Mouse (Mus musculus) heart, postnatal 10 days (tissue): ENCODE data around the gene Gm11444. TPM values are rescaled to one million over a fixed set of nuclear protein-coding genes. Genes with fewer than 3 reads are reported as not detected.

ENCODE experiments used
- DNase-seq, 2 experiments: peaks; one replicate each; pipeline ENCODE4 v3.0.0; 2021
- intact Hi-C: fragments of 180-260 bp; cut with DNase I; formaldehyde crosslinking; loops from one replicate; pipeline ENCODE4 v1.15.1; 2025
- total RNA-seq, 2 experiments: library from RNA; stranded (reverse); gene quantifications; 2 replicates each; pipeline ENCODE4 v1.2.3; 2021

Gene Gm11444
- not detected for total RNA-seq

DNA sequence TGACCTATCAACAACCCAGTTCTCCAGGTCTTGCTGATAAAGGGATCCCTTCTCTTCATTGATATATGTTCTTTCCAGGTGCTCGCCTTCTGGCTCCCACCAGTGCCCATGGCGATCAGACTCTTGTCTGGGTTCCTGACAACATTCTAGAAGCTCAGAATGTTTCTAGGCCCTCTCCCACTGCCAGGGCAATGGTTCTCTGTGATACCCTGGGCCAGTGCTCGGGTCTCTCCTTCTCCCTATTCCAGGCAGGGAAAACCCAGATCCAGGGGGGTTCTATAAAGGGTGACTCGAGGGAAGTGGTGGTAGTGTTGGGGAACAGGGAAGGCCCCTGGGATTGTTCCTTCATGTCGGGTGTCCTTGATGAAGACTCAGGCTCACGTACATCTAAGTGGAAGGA is at the start of gene Gm11444:
TSS of gene Gm11444 (minus strand) at position 101 of the 400 bp plus-strand sequence.
- DNase-seq = no peak
- intact Hi-C loops = no loop called here

DNA sequence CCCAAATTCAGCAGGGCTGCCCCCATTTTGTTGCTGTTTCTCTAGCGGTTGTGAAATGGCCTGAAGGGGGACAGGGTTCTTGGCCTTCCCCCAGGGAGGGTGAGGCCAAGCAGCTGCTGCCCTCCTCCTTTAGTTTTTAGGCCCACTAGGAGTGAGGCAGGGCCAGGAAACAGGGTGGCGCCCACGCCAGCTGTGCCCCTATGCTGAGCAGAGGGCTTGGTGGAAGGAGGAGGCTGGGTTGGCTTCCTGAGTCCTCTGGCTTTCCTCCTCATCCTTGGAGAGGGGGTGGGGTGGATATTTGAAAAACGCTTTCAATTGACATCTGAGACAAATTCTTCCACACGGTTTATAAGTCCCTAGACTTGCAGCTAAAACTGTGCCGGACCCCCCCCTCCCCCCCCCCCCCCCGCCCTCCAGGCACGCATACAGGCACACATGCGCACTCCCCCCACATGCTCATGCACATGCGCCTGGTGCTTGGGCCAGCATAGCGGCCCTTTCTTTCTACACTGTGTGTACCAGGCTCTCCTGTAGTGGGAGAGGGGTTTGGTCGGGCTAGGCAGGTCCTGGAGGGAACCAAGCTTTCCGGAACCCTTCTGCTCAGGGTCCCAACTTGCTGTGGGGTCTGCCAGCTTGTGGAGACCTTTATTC is 46.3 kb upstream of the Gm11444 start:
- intact Hi-C loops = no loop called here
- DNase-seq = no peak

DNA sequence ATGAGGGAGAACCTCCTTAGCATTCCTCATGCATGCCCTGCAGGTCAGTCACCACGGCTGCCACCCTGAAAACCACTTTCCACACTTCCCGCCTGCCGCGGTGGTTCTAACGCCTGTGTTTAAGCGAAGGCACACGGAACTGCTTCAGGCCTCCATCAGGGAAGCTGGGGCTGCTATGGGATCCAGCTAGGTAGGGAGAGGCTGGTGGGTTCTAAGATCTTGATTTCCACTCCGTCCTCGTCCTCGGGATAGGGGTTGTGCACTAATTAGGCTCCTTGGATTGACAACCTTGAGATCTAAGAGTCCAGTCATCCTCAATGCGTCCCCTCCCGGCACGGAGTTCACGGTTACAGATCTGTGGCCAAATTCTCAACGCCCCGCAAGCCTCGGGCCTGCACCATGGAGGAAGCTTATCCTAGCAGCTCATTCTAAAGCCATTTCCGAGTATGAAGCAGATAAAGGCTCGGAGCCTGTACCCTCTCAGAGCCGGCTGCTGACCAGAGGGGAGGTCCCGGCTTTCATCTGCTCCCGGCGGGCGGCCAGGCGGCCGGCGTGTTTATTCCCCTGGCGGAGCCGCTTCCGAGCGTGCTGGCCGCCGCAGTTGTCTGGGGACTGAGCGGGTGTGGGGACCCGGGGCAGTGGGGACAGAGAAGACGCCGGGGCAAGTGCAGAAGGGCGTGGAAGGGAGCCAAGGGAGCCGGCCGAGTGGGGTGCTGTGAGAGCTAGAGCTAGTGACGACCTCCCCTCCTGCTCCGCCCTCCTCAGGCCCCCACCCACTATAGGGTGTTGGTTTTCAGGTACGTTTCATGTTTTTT is 44.8 kb upstream of the Gm11444 start:
- DNase-seq = peak; percentile 25 to 32

DNA sequence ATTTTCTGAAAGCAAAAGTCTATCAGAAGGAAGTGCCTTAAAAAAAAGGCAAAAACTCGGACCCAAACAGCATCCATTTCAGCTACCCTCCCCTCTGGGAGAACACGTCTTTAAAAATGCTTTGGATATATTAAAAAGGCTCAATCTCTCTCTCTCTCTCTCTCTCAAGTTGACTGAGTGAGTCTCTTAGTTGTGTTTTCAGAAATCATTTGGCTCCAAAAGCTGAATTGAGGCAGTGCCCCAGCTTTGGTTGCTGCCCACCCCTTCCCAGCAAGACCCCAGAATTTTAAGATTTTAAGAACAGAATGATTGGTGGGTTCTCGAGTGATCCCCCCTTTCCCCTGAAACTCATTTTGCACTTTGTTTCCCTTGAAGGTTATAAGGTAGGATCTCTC is 44.0 kb upstream of the Gm11444 start:
- intact Hi-C loops = no loop called here
- DNase-seq = no peak

More for the DNA sequence above, 44.8 kb upstream of the Gm11444 start:
- intact Hi-C loops = no loop called here

DNA sequence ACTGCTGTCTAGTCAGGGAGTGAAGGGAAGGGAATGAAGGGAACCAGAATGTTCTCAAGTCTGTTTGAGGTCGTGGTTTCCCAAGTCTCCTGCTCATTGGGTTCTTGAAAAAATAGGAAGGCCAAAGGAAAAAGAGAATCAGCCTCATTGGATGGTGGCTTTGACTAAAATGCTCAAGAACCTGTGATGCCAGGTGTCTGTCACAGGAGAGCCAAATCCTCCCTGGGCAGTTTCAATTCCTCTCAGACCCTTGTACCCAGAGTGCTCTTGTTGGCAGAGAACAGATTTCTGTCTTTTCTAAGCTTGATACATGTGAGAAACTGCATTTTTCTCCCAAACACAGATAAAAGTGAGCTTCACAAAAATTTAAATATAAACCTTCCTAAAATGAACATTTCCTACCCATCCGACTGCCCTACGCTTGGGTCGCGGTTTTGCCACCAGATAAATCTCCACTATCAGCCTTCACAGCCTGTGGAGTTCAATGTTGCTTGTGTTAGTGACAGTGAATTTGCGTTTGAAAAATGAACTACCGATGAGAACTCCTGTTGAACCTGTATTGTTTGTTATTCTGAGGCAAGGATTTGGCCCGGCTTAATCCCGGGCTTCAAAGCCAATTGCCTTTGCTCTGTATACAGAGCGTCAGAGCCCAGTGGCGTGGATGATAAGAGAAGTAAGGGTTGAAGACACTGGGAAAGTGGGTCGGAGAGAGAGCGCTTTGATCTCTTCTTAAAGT is 43.4 kb upstream of the Gm11444 start:
- intact Hi-C loops = no loop called here
- DNase-seq = no peak

DNA sequence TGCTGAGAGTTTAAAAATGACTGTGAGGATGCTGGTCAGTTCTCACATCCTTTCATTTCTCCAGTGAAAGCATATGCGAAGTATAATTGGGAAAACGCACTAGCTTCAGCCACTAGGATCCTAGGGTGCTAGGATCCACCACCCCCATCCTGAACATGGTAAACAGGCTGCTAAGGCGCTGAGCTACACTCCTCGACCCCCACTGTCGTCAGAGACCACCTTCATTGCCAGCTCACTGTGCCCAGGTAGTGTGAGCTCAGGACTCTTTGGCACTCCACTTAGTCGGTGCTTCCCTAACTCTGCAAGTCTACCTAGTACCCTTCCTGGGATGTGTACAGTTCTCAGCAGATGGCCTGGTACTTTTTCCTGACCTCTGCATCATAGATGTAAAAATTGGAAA is 42.6 kb upstream of the Gm11444 start:
- intact Hi-C loops = no loop called here

DNA sequence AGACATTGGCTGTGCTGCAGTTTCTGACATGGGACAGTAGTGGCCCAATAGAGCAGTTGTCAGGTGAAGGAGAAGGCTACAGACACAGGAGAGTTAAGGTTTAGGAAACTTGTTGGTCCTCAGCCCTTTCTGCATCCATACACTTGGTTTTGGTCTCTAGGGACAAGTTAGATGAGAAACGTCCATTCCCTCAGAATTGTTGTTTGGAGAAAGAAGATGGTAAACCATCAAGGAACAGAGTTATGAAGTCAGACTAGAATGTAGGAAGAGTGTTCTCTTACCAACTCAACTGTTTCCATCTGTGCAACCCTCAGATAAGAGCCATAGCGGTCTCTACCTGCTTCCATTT is 41.5 kb upstream of the Gm11444 start:
- no peak for DNase-seq
- intact Hi-C loops = no loop called here

More for the DNA sequence above, 42.6 kb upstream of the Gm11444 start:
- no peak for DNase-seq

DNA sequence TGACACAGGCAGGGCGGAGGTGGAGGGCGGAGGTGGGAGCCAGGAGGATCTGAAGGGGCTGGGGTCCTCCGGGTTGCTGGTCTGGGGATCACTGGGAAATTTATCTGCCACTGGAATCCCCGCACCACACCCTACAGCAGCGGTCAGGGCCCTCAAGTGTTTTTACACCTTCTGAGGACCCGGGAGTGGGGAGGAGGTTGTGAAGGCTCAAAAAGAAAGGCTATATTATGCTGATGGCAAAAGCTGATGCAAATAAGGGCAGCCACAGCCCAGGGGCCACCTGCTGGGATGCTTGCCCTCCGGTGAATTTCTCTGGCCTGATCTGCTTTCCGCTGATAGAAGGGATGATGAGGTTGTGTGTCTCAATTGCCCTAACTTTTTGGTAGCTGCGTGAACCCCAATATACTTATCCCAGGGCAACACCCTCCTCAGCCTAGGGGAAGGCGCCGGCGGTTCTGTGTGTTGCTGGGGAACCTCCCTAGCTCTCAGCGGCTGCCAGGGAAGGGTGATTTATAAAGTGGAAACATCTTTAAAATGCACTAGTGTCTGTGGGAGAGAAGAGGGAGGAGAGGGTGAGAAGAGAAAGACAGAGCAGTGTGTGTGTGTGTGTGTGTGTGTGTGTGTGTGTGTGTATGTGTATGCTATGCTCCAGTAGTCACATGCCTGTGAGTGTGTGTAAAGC is 41.0 kb upstream of the Gm11444 start:
- DNase-seq = no peak
- intact Hi-C loops = no loop called here

DNA sequence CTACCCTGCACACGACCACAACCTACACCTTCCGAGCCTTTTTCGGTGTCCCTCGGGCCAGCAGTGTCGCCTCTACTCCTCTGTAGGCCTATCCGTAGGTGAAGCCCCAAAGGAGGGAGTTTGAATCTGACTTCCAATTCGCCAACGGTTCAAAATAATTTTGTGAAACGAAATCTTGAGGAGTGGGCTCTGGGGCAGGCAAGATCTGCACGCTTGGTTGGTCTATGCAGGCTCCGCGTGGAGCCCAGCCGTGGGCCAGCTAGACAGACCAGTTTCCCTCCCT is 40.4 kb upstream of the Gm11444 start:
- intact Hi-C loops = no loop called here
- DNase-seq = no peak

DNA sequence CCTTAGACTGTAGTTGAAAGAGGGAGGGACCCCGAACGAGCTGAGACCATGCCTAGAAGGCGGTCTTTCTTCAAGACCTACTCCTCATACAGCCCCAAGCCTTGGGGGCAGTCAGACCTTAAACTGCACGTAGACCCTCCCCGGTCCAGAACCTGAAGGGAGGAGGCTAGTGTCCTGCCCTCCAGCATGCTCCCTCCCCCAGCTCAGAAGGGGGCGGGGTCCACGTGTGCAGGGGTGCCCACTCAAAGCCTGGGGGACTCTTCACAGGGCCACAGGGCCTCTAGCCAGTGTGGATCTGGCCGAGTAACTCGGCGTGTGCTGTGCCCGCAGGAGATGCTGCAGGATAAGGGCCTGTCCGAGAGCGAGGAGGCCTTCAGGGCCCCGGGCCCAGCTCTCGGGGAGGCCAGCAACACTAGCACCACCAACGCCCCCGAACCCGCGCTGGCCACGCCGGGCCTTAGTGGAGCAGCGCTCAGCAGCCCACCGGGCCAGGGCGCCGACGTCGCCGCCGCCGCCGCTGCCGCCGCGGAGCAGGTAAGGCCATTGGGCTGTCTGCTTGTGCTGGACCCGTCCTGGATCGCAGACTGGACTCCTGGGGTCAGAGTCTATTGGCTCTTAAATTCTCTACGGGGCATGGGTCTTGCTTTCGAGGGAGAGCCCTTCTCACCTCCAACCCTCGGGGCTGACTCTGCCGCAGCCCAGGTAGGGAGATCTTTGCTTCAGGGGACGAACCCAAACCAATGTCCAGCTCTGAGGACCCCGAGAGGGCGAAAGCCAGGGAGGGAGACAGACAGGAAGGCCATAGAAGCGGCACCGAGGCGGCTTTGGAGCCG is 39.8 kb upstream of the Gm11444 start:
- intact Hi-C loops = no loop called here

DNA sequence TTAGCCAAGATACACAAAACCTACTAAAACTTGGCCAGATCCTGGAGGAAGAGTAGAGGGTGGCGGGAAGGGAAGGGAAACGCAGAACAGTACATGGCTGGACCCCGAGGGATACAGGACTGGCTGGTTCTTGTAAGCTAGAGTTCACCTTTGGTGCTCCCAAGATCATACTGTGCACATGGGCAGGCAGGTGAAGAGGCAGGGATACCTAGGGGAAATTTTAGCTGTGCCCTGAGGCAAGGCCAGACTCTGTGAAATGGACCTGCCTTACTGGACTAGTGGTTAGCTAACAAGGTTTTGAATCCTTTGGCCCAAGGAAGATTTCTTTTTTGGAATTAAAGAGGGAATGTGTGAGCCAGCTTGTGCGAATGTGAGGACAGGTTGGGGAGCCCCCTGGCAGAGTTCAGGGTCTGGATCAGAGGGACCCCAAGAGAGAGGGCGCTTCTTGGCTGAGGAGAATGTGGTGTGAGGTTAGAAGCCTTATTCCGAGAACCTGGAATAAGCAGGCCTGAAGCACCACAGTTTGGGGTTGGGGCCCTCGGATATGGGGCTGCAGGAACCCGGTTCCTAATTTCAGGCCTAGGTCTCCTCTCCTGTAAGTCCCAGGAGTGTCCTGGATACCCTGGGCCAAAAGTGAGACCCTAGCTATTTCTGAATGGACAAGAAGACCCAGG is 39.1 kb upstream of the Gm11444 start:
- intact Hi-C loops = no loop called here

More for the DNA sequence above, 39.8 kb upstream of the Gm11444 start:
- DNase-seq = no peak

DNA sequence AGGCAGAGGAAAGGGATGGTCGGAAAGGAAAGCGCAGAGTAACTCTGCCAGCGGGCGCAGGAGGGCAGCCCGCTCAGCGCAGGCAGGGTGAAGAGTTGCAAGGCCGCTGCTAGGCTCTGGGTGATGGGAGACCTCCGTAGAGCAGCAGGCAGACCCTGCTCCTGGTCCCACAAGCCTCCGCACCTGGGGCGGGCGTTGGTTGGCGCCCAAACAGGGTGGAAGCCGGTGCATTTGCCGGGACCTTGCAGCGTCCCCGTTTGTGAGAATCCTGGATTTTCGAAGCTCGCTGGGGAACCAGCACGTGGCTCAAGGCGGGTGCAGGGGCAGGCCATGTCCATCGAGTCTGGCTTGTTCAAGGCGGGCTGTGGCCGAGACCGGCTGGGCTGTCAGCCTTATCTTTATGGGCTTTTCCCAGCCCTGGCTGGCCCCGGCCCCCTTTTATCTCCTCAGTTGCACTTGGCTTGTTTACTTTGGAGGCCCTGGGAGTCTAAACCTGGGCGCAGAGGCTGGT is 38.4 kb upstream of the Gm11444 start:
- no peak for DNase-seq
- intact Hi-C loops = no loop called here

More for the DNA sequence above, 39.1 kb upstream of the Gm11444 start:
- no peak for DNase-seq

DNA sequence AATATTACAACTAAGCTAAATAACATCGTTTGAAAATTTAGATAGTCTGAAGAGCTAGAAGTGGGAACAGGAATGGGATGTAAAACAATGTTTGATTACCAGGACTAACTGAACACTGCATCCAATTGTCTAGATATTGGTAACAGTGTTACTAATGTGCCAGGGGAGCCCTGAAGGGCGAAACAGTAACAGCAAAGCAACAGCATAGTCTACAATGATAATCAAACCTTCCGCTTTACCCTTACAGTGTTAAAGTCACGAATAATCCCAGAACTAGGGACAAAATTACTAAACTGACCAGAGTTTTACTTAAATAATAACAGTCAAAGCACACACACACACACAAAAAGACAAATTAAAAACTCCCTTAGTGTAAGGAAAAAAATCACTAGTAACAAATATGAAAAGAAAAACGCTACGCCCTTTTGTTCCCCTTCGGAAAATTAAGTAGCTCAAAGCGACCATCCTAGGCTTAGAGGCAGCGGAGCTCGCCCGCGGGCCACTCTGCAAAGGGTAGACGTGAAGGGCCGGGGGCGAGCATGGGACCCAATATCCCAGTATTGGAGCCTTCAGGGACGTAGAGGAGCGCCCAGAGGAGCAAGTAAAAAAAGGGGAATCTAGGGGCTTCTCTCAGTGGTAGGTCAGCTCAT is 37.8 kb upstream of the Gm11444 start:
- intact Hi-C loops = no loop called here
- DNase-seq = peak in 1 of 2 experiments; percentile 7

DNA sequence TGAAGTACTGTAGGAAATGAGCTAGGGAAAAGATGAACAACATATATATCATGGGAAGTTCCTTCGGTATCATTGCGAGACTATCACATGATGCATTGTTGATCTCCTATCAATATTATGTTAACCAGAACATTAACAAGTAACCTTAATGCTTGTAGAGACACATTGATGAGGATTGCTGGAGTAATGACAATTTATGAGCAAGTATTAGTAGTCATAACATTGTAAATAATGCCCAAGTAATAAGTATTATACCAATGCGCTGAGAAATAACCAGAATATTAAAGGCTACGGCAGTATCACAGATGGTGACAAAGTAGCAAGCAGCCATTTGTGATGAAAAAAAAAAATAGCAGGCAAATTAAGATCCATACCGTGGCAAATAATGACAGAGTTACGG is 37.1 kb upstream of the Gm11444 start:
- DNase-seq = no peak
- intact Hi-C loops = no loop called here

DNA sequence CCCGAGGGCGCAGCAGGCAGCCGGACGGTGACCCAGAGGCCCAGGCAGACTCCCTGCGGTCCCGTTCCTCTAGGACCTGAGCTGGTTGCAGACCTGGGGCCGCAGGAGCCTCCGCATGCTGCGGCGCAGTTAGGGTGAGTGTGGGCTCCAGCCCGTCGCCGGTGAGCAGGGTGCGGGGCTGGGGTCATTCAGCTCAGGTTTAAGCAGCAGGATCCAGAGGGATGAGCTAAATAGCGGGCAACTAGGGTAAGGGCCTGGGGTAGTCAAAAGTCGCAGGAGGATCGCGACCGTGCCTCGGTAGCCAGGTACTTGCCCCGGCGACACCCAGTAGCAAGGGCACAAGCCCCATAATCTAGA is 36.3 kb upstream of the Gm11444 start:
- intact Hi-C loops = no loop called here
- DNase-seq = no peak

DNA sequence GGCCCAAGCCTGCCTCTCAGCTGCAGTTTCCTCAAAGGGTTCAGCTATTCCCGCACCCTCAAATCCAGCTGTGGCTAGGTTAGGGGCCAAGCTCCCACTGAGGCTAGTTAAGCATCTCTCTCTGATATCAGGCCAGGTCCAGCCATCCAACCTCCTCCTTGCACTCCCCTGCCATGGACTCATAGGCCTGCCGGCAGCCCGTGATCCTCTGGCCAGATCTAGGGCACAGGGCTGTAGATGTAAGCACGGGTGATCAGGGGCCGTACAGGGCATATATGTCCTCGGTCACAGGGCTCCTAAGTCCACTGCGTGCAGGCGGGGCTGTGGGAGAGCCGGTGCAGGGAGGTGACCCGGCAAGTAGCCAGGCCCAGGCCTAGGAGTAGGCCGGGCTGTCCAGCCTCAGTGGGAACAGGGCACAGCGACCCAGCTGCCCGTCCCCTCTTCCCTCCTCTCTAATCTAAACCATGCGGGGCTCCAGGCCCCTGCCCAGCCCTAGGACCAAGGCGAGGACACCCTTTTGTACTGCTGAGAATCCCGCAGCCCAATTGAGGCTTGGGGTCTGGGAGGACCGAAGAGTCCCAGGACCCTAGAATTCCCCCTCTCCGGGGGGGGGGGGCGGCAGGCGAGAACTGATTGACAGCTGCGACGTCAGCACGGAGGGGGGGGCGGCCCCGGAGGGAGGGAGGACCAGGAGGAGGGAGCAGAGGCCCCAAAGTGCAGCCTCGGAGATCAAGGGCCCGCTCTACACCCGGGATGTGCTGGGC is 35.7 kb upstream of the Gm11444 start, which contains the start of gene Tbx4:
TSS of gene Tbx4 (plus strand) at position 758 of the 764 bp plus-strand sequence.
- intact Hi-C loops = no loop called here
- no peak for DNase-seq

DNA sequence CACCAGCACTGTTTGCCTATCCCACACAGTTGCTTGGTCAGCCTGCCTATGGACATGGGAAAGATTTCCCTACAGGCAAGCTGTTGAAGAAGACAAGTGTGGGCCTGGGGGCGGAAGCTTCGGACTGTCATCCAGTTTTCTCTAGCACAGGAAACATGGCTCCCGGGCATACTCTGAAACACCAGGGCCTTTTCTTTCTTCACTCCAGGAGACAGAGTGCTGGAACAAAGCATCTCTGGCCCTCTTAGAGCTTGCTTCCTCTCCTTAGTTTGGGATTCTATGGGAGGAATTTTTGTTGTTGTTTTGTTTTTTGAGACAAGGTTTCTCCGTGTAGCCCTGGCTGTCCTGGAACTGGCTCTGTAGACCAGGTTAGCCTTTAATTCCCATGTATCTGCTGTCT is 34.4 kb upstream of the Gm11444 start:
- intact Hi-C loops = no loop called here
- no peak for DNase-seq

DNA sequence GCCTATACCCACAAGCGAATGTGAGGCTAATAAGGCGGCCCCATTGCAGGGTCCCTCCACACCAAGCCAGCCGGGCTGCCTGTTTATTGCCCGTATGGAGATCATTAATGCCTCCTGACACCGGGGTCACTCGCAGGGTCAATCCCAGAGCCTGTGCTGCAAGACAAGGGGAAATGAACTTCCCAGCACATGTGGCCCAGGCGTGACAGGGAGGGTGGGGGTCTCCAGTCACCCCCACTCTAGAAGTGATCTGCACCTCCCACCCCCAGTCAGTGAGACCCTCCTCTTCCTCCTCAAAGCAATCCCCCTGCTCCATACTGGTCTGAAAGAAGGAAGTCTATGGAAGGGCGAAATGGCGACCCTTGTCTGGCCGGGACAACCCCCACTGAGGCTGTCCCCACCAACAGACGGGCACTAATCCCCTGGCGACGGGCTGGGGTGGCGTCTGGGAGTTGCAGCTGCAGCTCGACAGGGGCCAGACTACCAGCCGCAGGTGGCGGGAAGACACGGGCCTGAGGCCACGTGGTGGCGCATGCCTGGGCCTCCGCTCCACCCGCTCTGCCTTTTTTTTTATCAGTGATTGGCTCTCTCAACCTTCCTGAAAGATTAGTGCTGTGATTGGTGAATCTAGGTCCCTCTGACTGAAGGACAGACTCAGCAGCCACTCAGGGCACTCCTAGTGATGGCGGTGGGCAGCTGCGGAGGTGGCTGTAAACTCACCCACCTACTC is 26.1 kb upstream of the Gm11444 start:
- intact Hi-C loops = no loop called here
- no peak for DNase-seq
